Mouse (Mus musculus) cerebellum, adult 2 months (tissue): ENCODE data around the gene Prap1. TPM values are rescaled to one million over a fixed set of nuclear protein-coding genes. Genes with fewer than 3 reads are reported as not detected.

Experiments used
- DNase-seq, 2 experiments: peaks; one replicate each; pipeline ENCODE4 v3.0.0; 2021
- H3K27ac ChIP-seq: fragments of 200-500 bp; 2 replicates; pipeline ENCODE4 v1.5.1; 2012; ENCODE audit warnings: low read length, control low read depth, inconsistent platforms; ENCODE audit not compliant: insufficient read depth
- H3K27me3 ChIP-seq: fragments of 200-500 bp; 2 replicates; pipeline ENCODE4 v1.6.1; 2012; ENCODE audit warnings: inconsistent platforms, mild to moderate bottlenecking, low read length, moderate library complexity; ENCODE audit not compliant: control insufficient read depth, insufficient read depth
- H3K4me1 ChIP-seq: fragments of 200-500 bp; 2 replicates; pipeline ENCODE4 v1.6.1; 2011; ENCODE audit warnings: low read length; ENCODE audit not compliant: control insufficient read depth, insufficient read depth
- H3K4me3 ChIP-seq: fragments of 200-500 bp; replicated peaks from 2 replicates; pipeline ENCODE3; 2011; ENCODE audit warnings: mild to moderate bottlenecking, low read depth, low read length, control low read depth; ENCODE audit not compliant: insufficient read depth
- CTCF ChIP-seq: fragments of 200-500 bp; IDR thresholded peaks from 2 replicates; pipeline ENCODE4 v1.5.1; 2011; ENCODE audit warnings: low read depth, mild to moderate bottlenecking, control low read depth, low read length, moderate library complexity, borderline replicate concordance; ENCODE audit not compliant: insufficient read depth
- POLR2A ChIP-seq: fragments of 200-500 bp; IDR thresholded peaks from 2 replicates; pipeline ENCODE4 v1.6.1; 2011; ENCODE audit warnings: low read length, control low read depth, borderline replicate concordance; ENCODE audit not compliant: insufficient read depth
- WGBS: fragments of 180-500 bp; shearing (Covaris S2); methylation state at CpG from one replicate; pipeline ENCODE4 v1.1.7; 2018; 5-methylcytosine and 5-hydroxymethylcytosine counted together
- polyA plus RNA-seq: library from polyadenylated mRNA; depleted of rRNA; stranded (reverse); fragments of >200 nt; gene quantifications from 2 replicates; pipeline ENCODE4 v1.2.3, GENCODE M21; 2012; rRNA removed

The Prap1 gene
- not detected in 2 replicates for polyA plus RNA-seq

DNA sequence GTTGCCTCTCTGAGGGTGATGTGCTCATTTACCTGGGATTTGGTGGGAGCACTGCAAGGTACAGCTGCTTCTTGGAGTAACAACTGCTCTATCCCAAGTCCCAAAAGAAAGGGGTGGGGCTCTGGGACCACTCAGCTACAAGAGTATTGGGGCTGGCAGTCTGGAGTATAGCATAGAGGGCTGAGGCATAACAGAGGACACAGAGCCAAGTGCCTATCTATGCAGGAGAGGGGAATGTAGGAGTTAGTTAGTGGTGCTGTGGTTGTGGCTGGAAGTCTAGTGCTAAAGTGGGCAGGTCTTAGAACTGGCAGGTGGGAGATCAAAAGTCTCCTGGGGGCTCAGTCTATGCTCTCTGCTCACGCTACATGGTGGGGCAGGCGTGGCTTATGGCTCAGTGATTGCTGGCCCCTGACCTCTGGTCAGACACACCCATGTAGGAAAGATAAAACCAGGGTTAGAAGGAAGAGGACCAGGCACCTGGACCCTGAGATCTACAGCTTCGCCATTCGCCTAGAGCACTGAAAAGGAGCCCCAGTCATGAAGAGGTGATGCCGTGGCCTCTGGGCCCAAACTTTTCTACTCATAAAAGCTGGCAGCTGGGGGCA is at the start of gene Prap1:
Gene Prap1, plus strand, starts transcription at position 472 of the 605 bp plus-strand sequence.
- no peak within 1 kb of the TSS for H3K4me3 ChIP-seq
- H3K4me1 ChIP-seq: no peaks in the 10 kb centered on the region
- no peak within 1 kb of the TSS for H3K27ac ChIP-seq
- DNase-seq: no peak
- no peaks in the 10 kb centered on the region for H3K27me3 ChIP-seq
- WGBS: 64% methylated on average over 5 of the region's 5 CpGs
- TF ChIP-seq POLR2A: no peak
- no peak for TF ChIP-seq CTCF

DNA sequence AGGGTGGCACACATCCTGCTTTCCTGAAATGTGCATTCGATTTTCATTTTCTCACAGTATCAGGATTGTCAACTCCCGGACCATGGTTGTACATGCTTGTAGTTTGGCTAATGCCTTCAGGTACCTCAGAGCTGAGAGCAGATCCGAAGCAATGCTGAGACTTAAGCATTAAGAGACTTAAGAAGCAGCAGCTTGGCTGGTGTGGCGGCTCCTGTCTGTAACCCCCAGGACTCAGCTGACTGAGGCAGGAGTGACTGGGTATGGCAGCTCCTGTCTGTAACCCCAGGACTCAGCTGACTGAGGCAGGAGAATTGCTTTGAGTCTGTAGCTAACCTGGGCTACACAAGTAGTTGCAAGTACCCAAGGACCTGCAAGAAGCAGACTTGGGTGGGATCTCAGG is 47.6 kb upstream of the Prap1 start:
- Histone ChIP-seq H3K27me3 (peaks cover 2% of the 10 kb centered on the region; the same call in 1 of the 2 replicates), H3K27ac (no peak overlapping the region), H3K4me1 (peaks cover 5% of the 10 kb centered on the region; the same call in 1 of the 2 replicates), H3K4me3 (no peak overlapping the region)
- no peak for TF ChIP-seq POLR2A
- TF ChIP-seq CTCF: no peak
- DNase-seq: no peak
- WGBS: 81% methylated on average over 4 of the region's 4 CpGs

DNA sequence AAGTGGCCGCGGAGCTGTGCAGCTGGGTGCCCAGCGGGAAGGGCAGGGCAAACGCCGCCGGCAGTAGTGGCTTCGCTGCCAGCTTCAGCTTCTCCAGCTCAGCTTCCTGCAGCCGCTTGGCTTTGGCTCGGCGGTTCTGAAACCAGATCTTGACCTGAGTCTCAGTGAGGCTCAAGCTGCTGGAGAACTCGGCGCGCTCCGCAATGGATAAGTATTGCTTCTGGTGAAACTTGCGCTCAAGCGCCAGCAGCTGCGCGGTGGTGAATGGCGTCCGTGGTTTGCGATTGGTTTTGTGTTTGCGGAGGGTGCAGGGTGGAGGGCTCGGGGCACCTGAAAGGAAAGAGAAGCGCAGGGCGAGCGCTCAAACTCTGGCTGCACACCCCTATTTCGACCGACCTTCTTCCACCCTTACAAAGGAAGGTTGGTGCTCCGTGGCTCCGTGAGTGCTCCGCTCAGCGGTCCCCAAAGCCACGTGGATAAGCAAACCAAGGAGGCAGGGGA is 45.3 kb upstream of the Prap1 start:
- H3K4me3 ChIP-seq: no peak overlapping the region
- DNase-seq: no peak
- under 1% methylated on average over 33 of the region's 33 CpGs for WGBS
- TF ChIP-seq POLR2A (no peak), CTCF (no peak)
- H3K27me3 ChIP-seq: peaks cover 2% of the 10 kb centered on the region; the same call in 1 of the 2 replicates
- peaks cover 5% of the 10 kb centered on the region; the same call in 1 of the 2 replicates for H3K4me1 ChIP-seq
- no peak overlapping the region for H3K27ac ChIP-seq

DNA sequence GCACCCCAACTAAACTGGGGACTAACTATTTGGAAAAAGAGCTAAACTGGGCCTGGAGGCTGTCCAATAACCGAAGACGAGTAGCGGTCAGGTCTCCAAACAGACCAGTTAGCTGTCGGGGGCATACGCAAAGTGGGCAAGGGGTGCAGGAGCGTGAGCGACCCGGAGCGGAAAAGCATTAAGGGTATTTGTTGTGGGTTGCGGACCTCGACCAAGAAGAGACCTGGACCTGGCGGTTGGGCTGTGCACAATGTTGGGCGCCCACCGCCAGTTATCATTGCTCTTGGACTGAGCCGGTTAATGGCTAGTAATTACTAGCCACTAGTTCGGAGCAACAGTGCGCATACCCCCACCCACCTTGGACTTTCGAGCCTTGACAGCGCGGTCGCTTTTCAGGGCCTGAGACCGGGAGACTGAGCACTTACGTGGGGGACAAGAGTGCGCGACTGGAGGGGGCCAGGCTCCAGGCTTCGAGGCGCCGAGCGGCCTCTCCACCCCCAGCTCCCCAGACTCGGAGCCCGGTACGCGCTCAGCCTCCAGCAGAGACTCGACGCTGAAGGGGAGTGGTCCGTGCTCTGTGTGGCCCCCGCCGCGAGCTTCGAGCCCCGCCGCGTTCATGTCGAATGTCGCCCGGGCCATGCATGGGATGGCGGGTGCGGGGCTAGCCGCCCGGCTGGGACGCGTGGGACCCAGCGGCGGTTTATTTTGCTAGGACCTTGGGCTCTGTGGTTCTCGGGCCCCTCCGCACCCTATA is 44.7 kb upstream of the Prap1 start, which contains the start of gene Msx3:
Gene Msx3, minus strand, starts transcription at position 729 of the 754 bp plus-strand sequence.
- Histone ChIP-seq H3K27ac (no peak within 1 kb of the TSS), H3K4me3 (no peak within 1 kb of the TSS), H3K27me3 (peaks cover 2% of the 10 kb centered on the region; the same call in 1 of the 2 replicates), H3K4me1 (peaks cover 5% of the 10 kb centered on the region; the same call in 1 of the 2 replicates)
- no peak for DNase-seq
- TF ChIP-seq POLR2A: no peak
- no peak for TF ChIP-seq CTCF
- WGBS: 1% methylated on average over 56 of the region's 56 CpGs

DNA sequence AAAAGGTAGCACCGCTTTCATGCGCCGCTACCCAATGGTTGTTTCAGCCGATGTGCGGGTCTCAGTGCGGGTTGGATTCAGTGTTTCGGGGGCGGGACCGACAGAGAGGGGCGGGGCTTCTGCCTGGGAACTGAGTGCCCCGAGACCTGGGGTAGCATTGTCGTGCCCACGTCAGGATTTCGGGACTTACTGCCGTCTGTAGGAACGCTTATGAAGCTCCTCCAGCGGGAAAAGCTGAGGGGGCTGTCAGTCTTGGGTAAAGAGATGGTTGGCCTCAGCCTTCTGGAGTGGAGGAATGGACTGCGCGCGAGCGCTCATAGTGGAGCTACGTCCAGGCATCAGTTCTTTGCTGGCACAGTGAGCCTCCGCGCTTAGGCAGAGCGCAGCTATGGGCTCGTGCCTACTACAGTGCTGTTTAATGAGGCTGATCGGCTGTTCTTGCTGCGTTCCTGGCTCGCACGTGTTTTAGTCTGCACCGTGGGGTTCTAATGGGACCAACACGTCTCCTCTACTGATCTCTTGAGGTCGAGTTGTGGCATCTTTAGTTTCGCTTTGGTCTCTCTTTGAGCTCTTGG is 44.0 kb upstream of the Prap1 start:
- TF ChIP-seq POLR2A (no peak), CTCF (no peak)
- Histone ChIP-seq H3K27me3 (peaks cover 2% of the 10 kb centered on the region; the same call in 1 of the 2 replicates), H3K27ac (no peak overlapping the region)

DNA sequence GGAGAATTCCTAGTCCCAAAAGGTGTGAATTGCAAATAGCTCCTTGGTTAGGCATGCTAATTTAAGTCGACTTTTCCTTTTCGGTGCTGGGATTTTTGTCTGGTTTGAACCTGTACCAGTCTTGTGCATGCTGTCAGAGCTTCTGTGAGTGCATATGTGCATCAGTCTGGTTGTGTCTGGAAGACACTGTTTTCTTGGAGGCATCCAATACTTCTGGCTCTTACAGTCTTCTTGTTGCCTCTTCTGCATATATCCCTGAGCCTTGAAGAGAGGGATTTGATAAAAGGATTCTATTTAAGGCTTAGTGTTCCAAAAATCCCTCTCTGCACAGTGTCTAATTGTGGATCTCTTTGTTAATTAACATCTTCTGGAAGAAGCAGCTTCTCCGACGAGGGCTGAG is 39.1 kb upstream of the Prap1 start:
- DNase-seq: no peak
- TF ChIP-seq POLR2A (no peak), CTCF (no peak)
- no peak overlapping the region for H3K4me3 ChIP-seq
- H3K4me1 ChIP-seq: 0 out of 2 replicates have a peak, but pooled peaks cover 3% of the 10 kb centered on the region
- no peaks in the 10 kb centered on the region; the same call in 1 of the 2 replicates for H3K27me3 ChIP-seq
- WGBS: 85% methylated on average over 4 of the region's 4 CpGs
- H3K27ac ChIP-seq: no peak overlapping the region

More for the DNA sequence above, 44.0 kb upstream of the Prap1 start:
- under 1% methylated on average over 34 of the region's 34 CpGs for WGBS
- Histone ChIP-seq H3K4me1 (peaks cover 5% of the 10 kb centered on the region; the same call in 1 of the 2 replicates), H3K4me3 (no peak overlapping the region)
- no peak for DNase-seq
